9 mouse cellular contexts compared by ENCODE assay signal in the genomic region with DNA sequence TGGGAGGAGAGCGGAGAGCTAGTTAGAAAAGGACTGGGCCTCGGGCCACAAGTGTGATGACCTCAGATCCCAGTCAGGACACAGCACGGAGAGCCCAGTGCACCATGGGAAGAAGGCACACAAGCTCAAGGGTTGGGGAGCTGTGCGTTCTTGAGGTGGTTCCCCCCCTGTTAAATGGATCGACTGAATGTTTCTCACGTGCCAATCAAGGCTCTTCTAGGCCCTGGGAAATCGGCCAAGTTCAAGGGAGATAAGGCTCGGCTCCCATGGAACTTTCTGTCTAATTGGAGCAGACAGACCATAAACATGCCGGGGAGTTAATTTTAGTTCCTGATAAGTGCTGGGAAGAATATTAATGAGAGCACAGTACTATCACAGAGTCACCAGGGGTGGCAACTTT. TPM values are rescaled to one million over a fixed set of nuclear protein-coding genes. Genes with fewer than 3 reads are reported as not detected.
DNase-seq lines count a peak whose midpoint lies in the region; ATAC-seq and TF ChIP-seq lines count a peak whose summit lies in the region.
"Had no signal": no experiment of that assay in that cellular context is flagged by ENCODE, and none has a peak within 500 bp of the region (broad histone marks: within the 10 kb centered on the region; RNA-seq: fewer than 3 reads in every experiment).

No protein-coding gene starts in this region.

- no peak overlapping the region for H3K4me2 ChIP-seq in neural tube, embryonic 13.5 days
- H3K4me2 ChIP-seq in heart, embryonic 14.5 days (ENCODE audit: low read length) = peak overlapping the region; percentile 9; the same call in 1 of the 2 replicates
- no peak overlapping the region for H3K4me2 ChIP-seq in kidney, postnatal 0 days (ENCODE audit: low read length)
- no peak overlapping the region for H3K4me2 ChIP-seq in stomach, embryonic 15.5 days

- ATAC-seq in neural tube, embryonic 13.5 days (ENCODE audit: low read depth) = peak; percentile 30; the same call in 1 of the 2 replicates
- ATAC-seq in heart, embryonic 14.5 days (ENCODE audit: insufficient number of reproducible peaks, insufficient read depth, low FRiP score, low read depth) = peak; percentile 75
- ATAC-seq in kidney, postnatal 0 days (replicated peaks; ENCODE audit: low FRiP score, low read depth) = no peak
- ATAC-seq in stomach, embryonic 15.5 days (ENCODE audit: insufficient read depth, low FRiP score, low read depth) = peak; percentile 44; the same call in 1 of the 2 replicates

- no peak for TF ChIP-seq CTCF in kidney, postnatal 0 days (IDR thresholded peaks at IDR 0.05; ENCODE audit: low read depth)

- peaks cover 30% of the 10 kb centered on the region for H3K27me3 ChIP-seq in neural tube, embryonic 13.5 days
- H3K27me3 ChIP-seq in heart, embryonic 14.5 days (ENCODE audit: control insufficient read depth, insufficient read depth, low read length) = no peaks in the 10 kb centered on the region
- H3K27me3 ChIP-seq in kidney, postnatal 0 days (ENCODE audit: insufficient read depth, low read length) = peaks cover 7% of the 10 kb centered on the region; the same call in 1 of the 2 replicates
- H3K27me3 ChIP-seq in stomach, embryonic 15.5 days (replicated peaks) = peaks cover 6% of the 10 kb centered on the region

- H3K9me3 ChIP-seq in neural tube, embryonic 13.5 days = no peaks in the 10 kb centered on the region
- H3K9me3 ChIP-seq in heart, embryonic 14.5 days (ENCODE audit: control insufficient read depth, low read length) = no peaks in the 10 kb centered on the region
- H3K9me3 ChIP-seq in kidney, postnatal 0 days (replicated peaks; ENCODE audit: low read length) = no peaks in the 10 kb centered on the region
- no peaks in the 10 kb centered on the region for H3K9me3 ChIP-seq in stomach, embryonic 15.5 days

- no peak overlapping the region for H3K4me3 ChIP-seq in neural tube, embryonic 13.5 days
- H3K4me3 ChIP-seq in heart, embryonic 14.5 days (ENCODE audit: control insufficient read depth in 1 of 2, insufficient read depth in 1 of 2, low read depth in 1 of 2, low read length in 2 of 2) = no peak overlapping the region
- no peak overlapping the region for H3K4me3 ChIP-seq in kidney, postnatal 0 days (replicated peaks; ENCODE audit: low read depth, low read length)
- H3K4me3 ChIP-seq in stomach, embryonic 15.5 days (replicated peaks) = no peak overlapping the region
- H3K4me3 ChIP-seq: erythroblast, embryonic 14.5 days had no signal

- peak overlapping the region; percentile 52 for H3K27ac ChIP-seq in neural tube, embryonic 13.5 days (replicated peaks)
- H3K27ac ChIP-seq in heart, embryonic 14.5 days (replicated peaks in 1 of 2; ENCODE audit: control insufficient read depth in 1 of 2, insufficient read depth in 1 of 2, low read depth in 2 of 2, low read length in 2 of 2) = peak overlapping the region; percentile 86 to 89
- H3K27ac ChIP-seq in kidney, postnatal 0 days = no peak overlapping the region
- peak overlapping the region; percentile 62; the same call in 1 of the 2 replicates for H3K27ac ChIP-seq in stomach, embryonic 15.5 days

- DNase-seq in neural tube, embryonic 10.5 days (ENCODE audit: extremely low spot score, low spot score) = no peak
- peak; percentile 46 for DNase-seq in kidney, postnatal 0 days (ENCODE audit: low spot score)
- no peak for DNase-seq in left cerebral cortex, adult 18-20 months (ENCODE audit: low spot score in 2 of 2)
- DNase-seq in urinary bladder, postnatal 36 days (ENCODE audit: low spot score in 2 of 2) = no peak
- DNase-seq in yolk sac, embryonic 10.5 days (ENCODE audit: low spot score) = no peak

- peaks cover 45% of the 10 kb centered on the region for H3K4me1 ChIP-seq in neural tube, embryonic 13.5 days (replicated peaks)
- peaks cover 60 to 65% of the 10 kb centered on the region in 2 experiments for H3K4me1 ChIP-seq in heart, embryonic 14.5 days (ENCODE audit: control insufficient read depth in 2 of 2, insufficient read depth in 2 of 2, low read length in 2 of 2)
- H3K4me1 ChIP-seq in kidney, postnatal 0 days (replicated peaks; ENCODE audit: insufficient read depth, low read length) = peaks cover 17% of the 10 kb centered on the region; the same call in 1 of the 2 replicates
- peaks cover 47% of the 10 kb centered on the region for H3K4me1 ChIP-seq in stomach, embryonic 15.5 days

- H3K36me3 ChIP-seq in neural tube, embryonic 13.5 days = no peaks in the 10 kb centered on the region
- 0 out of 2 replicates have a peak, but pooled peaks cover 7% of the 10 kb centered on the region for H3K36me3 ChIP-seq in heart, embryonic 14.5 days (ENCODE audit: control insufficient read depth, insufficient read depth, low read length)
- H3K36me3 ChIP-seq in kidney, postnatal 0 days (ENCODE audit: insufficient read depth, low read length) = no peaks in the 10 kb centered on the region
- H3K36me3 ChIP-seq in stomach, embryonic 15.5 days = no peaks in the 10 kb centered on the region

- WGBS in neural tube, embryonic 13.5 days = 50% methylated on average over 9 of the region's 9 CpGs
- WGBS in heart, embryonic 14.5 days = 5% methylated on average over 9 of the region's 9 CpGs
- WGBS in kidney, postnatal 0 days = 44% methylated on average over 9 of the region's 9 CpGs
- 40% methylated on average over 9 of the region's 9 CpGs for WGBS in stomach, embryonic 15.5 days

- no peak overlapping the region for H3K9ac ChIP-seq in neural tube, embryonic 13.5 days
- no peak overlapping the region for H3K9ac ChIP-seq in heart, embryonic 14.5 days (ENCODE audit: low read length)
- no peak overlapping the region for H3K9ac ChIP-seq in kidney, postnatal 0 days (ENCODE audit: low read depth, low read length)
- no peak overlapping the region for H3K9ac ChIP-seq in stomach, embryonic 15.5 days

RNA-seq across cellular contexts. Expression of gene Grhl3, which starts 8.0 kb away (rescaled TPM):
- 0.50 and 0.81 TPM in 2 replicates for polyA plus RNA-seq in neural tube, embryonic 13.5 days (2015; fragmentation: Nextera tagmentation; extraction: Ambion mirVana)
- 5.1 and 5.8 TPM in 2 replicates for polyA plus RNA-seq in heart, embryonic 14.5 days (2014; fragmentation: Nextera tagmentation; extraction: Ambion mirVana)
- polyA plus RNA-seq in kidney, postnatal 0 days (2015; fragmentation: Nextera tagmentation; extraction: Ambion mirVana) = 3.6 and 4.6 TPM in 2 replicates
- 25.9 and 37.0 TPM in 2 replicates for polyA plus RNA-seq in stomach, embryonic 15.5 days (2015; fragmentation: Nextera tagmentation; extraction: Ambion mirVana)
- 1 to 10 TPM; 1.0 to 1.8 TPM for total RNA-seq in left cerebral cortex, adult 18-20 months (2021)
- polyA plus RNA-seq: erythroblast, embryonic 14.5 days had no signal
